Mouse (Mus musculus) limb, embryonic 14.5 days (tissue): Measurements from ENCODE around the gene Slco3a1. TPM values are rescaled to one million over a fixed set of nuclear protein-coding genes. Genes with fewer than 3 reads are reported as not detected.

ENCODE experiments used
- ATAC-seq: fragments of 200-750 bp; cut with Nextera tagmentation; 2 replicates; pipeline ENCODE4 v1.8.0; 2017; ENCODE audit warnings: low read depth, moderate number of reproducible peaks, moderate TSS enrichment; ENCODE audit not compliant: low FRiP score
- DNase-seq: peaks from one replicate; pipeline ENCODE4 v3.0.0-alpha.2; 2015; ENCODE audit warnings: low spot score
- H3K27ac ChIP-seq: fragments of 300-500 bp; sonication (generic); replicated peaks from 2 replicates; pipeline ENCODE4 v1.5.1; 2014; ENCODE audit warnings: low read depth, mild to moderate bottlenecking, low read length, moderate library complexity, mixed read lengths
- H3K27me3 ChIP-seq: fragments of 300-500 bp; sonication (generic); 2 replicates; pipeline ENCODE4 v1.6.1; 2014; ENCODE audit warnings: low read length, mixed read lengths; ENCODE audit not compliant: control insufficient read depth, insufficient read depth
- H3K36me3 ChIP-seq: fragments of 300-500 bp; sonication (generic); 2 replicates; pipeline ENCODE4 v1.6.1; 2014; ENCODE audit warnings: mild to moderate bottlenecking, low read length, moderate library complexity, mixed read lengths; ENCODE audit not compliant: control insufficient read depth, insufficient read depth
- H3K4me1 ChIP-seq: fragments of 300-500 bp; sonication (generic); 2 replicates; pipeline ENCODE4 v1.6.1; 2014; ENCODE audit warnings: antibody characterized with exemption, low read length, mixed read lengths; ENCODE audit not compliant: control insufficient read depth, insufficient read depth
- H3K4me2 ChIP-seq: fragments of 300-500 bp; sonication (generic); replicated peaks from 2 replicates; pipeline ENCODE4 v1.6.1; 2014; ENCODE audit warnings: low read depth, mild to moderate bottlenecking, low read length, moderate library complexity; ENCODE audit not compliant: severe bottlenecking
- H3K4me3 ChIP-seq: fragments of 300-500 bp; sonication (generic); replicated peaks from 2 replicates; pipeline ENCODE4 v1.5.1; 2014; ENCODE audit warnings: low read length
- H3K9ac ChIP-seq: fragments of 300-500 bp; sonication (generic); 2 replicates; pipeline ENCODE4 v1.6.1; 2014; ENCODE audit warnings: mild to moderate bottlenecking, low read depth, low read length, moderate library complexity; ENCODE audit not compliant: severe bottlenecking
- H3K9me3 ChIP-seq: fragments of 300-500 bp; sonication (generic); 2 replicates; pipeline ENCODE4 v1.6.1; 2016; ENCODE audit warnings: low read length; ENCODE audit not compliant: control insufficient read depth
- POLR2A ChIP-seq: fragments of 200-500 bp; IDR thresholded peaks from 2 replicates; pipeline ENCODE4 v1.8.0; 2012; ENCODE audit warnings: inconsistent platforms, mild to moderate bottlenecking, moderate library complexity, borderline replicate concordance; ENCODE audit not compliant: insufficient read depth, insufficient read length; ENCODE audit errors: extremely low read depth
- whole genome bisulfite sequencing: fragments of 180-500 bp; shearing (Covaris S2); extraction: QIAGEN DNeasy Blood & Tissue Kit; methylation state at CpG from one replicate; pipeline ENCODE4 v1.1.7; 2014; 5-methylcytosine and 5-hydroxymethylcytosine counted together
- polyA plus RNA-seq, 2 experiments: library from polyadenylated mRNA; depleted of rRNA in 1 of 2; stranded (reverse) in 1 of 2; unstranded in 1 of 2; fragments of >200 nt; fragmentation: Nextera tagmentation in 1 of 2; extraction: Ambion mirVana in 1 of 2; gene quantifications; 2 replicates each; pipeline versions ENCODE4 v1.2.1 to v1.2.3; 2012 to 2014

Gene Slco3a1
- polyA plus RNA-seq, 2 experiments, result 11.8 to 12.2 TPM

DNA sequence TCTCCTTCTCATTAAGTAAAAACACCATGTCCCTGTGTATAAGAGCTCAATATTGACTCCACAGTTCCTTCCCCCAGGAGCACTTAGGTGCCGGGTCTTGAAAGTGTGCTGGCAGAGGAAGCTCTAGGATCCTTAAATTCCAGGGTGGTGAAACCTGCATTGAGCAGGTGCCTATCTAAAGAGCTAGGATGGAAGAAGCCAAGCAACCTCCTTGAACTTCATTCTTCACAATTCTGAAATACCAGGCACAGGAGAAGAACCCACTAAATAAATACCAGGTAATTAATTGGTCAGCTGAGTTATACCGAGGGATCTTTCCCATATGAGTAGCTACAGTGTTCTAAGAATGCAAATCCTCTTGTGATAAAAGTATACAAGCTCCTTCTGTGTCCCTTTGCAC, 117.9 kb downstream of the Slco3a1 start:
- Histone ChIP-seq H3K4me3 (no peak overlapping the region), H3K27me3 (no peaks in the 10 kb centered on the region), H3K36me3 (no peaks in the 10 kb centered on the region), H3K27ac (no peak overlapping the region), H3K9ac (no peak overlapping the region), H3K4me1 (peaks cover 10% of the 10 kb centered on the region; the same call in 1 of the 2 replicates), H3K9me3 (no peaks in the 10 kb centered on the region), H3K4me2 (no peak overlapping the region)
- no peak for DNase-seq
- no peak for ATAC-seq
- no peak for TF ChIP-seq POLR2A
- WGBS, result 82% methylated on average over 2 of the region's 2 CpGs

DNA sequence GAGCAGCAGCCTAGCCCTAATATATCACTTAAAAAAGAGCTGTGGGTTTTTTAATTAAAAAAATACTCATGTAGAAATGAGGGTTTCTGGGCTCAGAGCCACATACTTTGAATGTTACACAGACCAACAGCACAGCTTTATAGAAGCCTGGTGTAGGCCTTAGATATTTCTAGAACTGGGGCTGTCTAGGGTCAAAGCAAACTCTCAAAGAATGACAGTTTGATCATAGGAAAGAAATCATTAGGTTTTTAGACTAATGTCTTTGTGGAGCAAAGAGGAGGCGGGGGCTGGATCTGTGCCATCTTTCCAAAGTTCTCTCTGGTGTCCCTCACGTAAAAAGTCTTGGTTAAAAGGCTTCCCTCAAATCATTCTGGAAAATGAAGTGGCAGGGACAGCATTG, 121.6 kb downstream of the Slco3a1 start:
- ATAC-seq (no peak), DNase-seq (peak; percentile 66)
- Histone ChIP-seq H3K9me3 (no peaks in the 10 kb centered on the region), H3K4me2 (no peak overlapping the region), H3K27ac (no peak overlapping the region), H3K36me3 (no peaks in the 10 kb centered on the region), H3K27me3 (no peaks in the 10 kb centered on the region), H3K4me3 (no peak overlapping the region), H3K9ac (no peak overlapping the region), H3K4me1 (peaks cover 10% of the 10 kb centered on the region; the same call in 1 of the 2 replicates)
- 57% methylated on average over 2 of the region's 2 CpGs for WGBS
- no peak for TF ChIP-seq POLR2A

DNA sequence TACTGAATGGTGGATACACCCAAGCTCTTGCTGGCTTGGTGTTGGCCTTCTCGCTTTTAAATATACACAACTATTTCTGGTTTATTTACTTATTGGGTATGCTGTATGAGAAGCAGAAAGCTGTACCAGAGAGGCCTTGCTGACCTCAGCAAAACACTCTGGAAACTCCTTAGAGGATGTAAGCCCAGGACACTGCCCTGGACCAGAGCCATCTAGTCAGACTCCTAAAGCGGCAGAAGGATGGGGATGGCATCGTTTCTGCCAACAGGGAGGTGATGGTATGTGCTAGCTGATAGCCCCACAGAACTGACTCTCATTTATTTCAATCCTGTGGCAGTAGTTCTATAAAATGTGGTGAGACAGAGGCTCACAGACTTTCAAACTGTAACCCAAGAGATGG, 125.3 kb downstream of the Slco3a1 start:
- WGBS, result 80% methylated on average over 3 of the region's 3 CpGs
- no peaks in the 10 kb centered on the region for H3K27me3 ChIP-seq
- TF ChIP-seq POLR2A, result no peak
- H3K9ac ChIP-seq, result no peak overlapping the region
- H3K27ac ChIP-seq, result no peak overlapping the region
- no peak for DNase-seq
- no peaks in the 10 kb centered on the region for H3K36me3 ChIP-seq
- peaks cover 15% of the 10 kb centered on the region for H3K4me1 ChIP-seq
- H3K9me3 ChIP-seq, result no peaks in the 10 kb centered on the region
- no peak overlapping the region for H3K4me3 ChIP-seq
- no peak for ATAC-seq
- H3K4me2 ChIP-seq, result no peak overlapping the region

DNA sequence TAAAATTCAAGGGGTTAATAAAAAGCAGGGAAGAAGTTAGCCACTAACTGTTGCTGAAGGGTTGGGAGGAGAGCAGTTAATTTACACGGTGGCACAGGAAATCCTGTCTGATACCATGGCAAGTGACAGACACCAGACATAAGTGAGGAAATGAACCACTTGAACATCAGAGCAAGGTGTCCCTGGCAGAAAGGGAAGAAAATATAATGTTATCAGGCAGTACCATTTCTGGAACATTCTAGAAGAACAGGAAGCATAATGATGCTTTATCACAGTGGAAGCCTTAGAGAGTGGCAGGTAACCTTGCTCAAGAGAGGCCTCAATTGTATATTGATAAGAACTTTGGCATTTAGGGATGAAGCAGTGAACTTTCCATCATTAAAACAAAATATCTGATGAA, 127.4 kb downstream of the Slco3a1 start:
- no peak overlapping the region for H3K9ac ChIP-seq
- no peaks in the 10 kb centered on the region for H3K36me3 ChIP-seq
- 29% methylated on average over 1 of the region's 1 CpGs for WGBS
- no peak for TF ChIP-seq POLR2A
- no peak overlapping the region for H3K27ac ChIP-seq
- no peak overlapping the region for H3K4me3 ChIP-seq
- no peak overlapping the region for H3K4me2 ChIP-seq
- DNase-seq, result no peak
- peaks cover 22% of the 10 kb centered on the region for H3K4me1 ChIP-seq
- H3K9me3 ChIP-seq, result no peaks in the 10 kb centered on the region
- no peak for ATAC-seq
- H3K27me3 ChIP-seq, result no peaks in the 10 kb centered on the region

DNA sequence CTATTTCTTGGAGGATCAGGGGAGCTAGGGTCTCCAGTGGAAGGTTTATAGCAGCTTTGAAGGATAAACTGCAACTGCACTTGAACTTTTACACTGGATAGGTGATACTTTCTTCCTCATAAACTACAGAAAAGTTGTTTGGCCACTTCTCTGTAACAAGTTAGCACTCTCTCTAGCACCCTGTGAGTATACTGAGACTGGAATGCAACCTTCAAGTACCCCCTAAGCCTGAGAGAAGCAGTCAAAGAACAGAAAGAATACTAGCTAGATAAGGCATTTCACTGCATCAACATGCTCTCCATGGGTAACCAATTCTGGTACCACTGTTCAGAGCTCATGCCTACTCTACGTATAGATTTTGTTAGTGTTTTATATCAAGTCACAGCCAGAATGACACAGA, 128.6 kb downstream of the Slco3a1 start:
- TF ChIP-seq POLR2A, result no peak
- no peaks in the 10 kb centered on the region for H3K36me3 ChIP-seq
- no peaks in the 10 kb centered on the region for H3K27me3 ChIP-seq
- no peak for DNase-seq
- H3K9ac ChIP-seq, result no peak overlapping the region
- 92% methylated on average over 1 of the region's 1 CpGs for WGBS
- peaks cover 27% of the 10 kb centered on the region for H3K4me1 ChIP-seq
- no peak overlapping the region for H3K4me3 ChIP-seq
- H3K4me2 ChIP-seq, result no peak overlapping the region
- H3K27ac ChIP-seq, result no peak overlapping the region
- no peak for ATAC-seq
- no peaks in the 10 kb centered on the region for H3K9me3 ChIP-seq
